Mouse (Mus musculus): Measurements from ENCODE around the gene Fkbp5. TPM values are rescaled to one million over a fixed set of nuclear protein-coding genes. Genes with fewer than 3 reads are reported as not detected.

Gene Fkbp5
- polyA plus RNA-seq, 1 experiment from 2014 or later, result 32.6 TPM

- H3K36me3 ChIP-seq, result no peaks in the 10 kb centered on the region
- H3K27me3 ChIP-seq, result no peaks in the 10 kb centered on the region
- no peak overlapping the region for H3K4me3 ChIP-seq
- 89% methylated on average over 4 of the region's 4 CpGs for WGBS
- no peaks in the 10 kb centered on the region for H3K9me3 ChIP-seq (replicated peaks)
- no peak overlapping the region for H3K9ac ChIP-seq
- H3K27ac ChIP-seq, result no peak overlapping the region
- no peak overlapping the region for H3K4me2 ChIP-seq (replicated peaks)
- peaks cover 9% of the 10 kb centered on the region; the same call in 1 of the 2 replicates for H3K4me1 ChIP-seq
- ATAC-seq (ENCODE audit: low FRiP score), result no peak
Observed at GRCm38 (mm10) chr17:28465968-28466367, 51.4 kb downstream of the Fkbp5 start.

GRCm38 (mm10) chr17:28463701-28464443 is 53.5 kb downstream of the Fkbp5 start:
- WGBS, result 86% methylated on average over 7 of the region's 7 CpGs
- H3K27ac ChIP-seq, result no peak overlapping the region
- no peak overlapping the region for H3K9ac ChIP-seq
- no peaks in the 10 kb centered on the region for H3K4me1 ChIP-seq
- H3K27me3 ChIP-seq, result no peaks in the 10 kb centered on the region
- H3K36me3 ChIP-seq, result no peaks in the 10 kb centered on the region
- no peaks in the 10 kb centered on the region for H3K9me3 ChIP-seq (replicated peaks)
- no peak overlapping the region for H3K4me3 ChIP-seq
- H3K4me2 ChIP-seq (replicated peaks), result no peak overlapping the region
- ATAC-seq (ENCODE audit: low FRiP score), result no peak

GRCm38 (mm10) chr17:28460388-28460787 is 56.9 kb downstream of the Fkbp5 start:
- no peak overlapping the region for H3K4me2 ChIP-seq (replicated peaks)
- ATAC-seq (ENCODE audit: low FRiP score), result no peak
- 96% methylated on average over 1 of the region's 1 CpGs for WGBS

GRCm38 (mm10) chr17:28455098-28455497 is 62.2 kb downstream of the Fkbp5 start:
- H3K36me3 ChIP-seq, result no peaks in the 10 kb centered on the region
- 70% methylated on average over 4 of the region's 4 CpGs for WGBS
- no peak overlapping the region for H3K9ac ChIP-seq
- ATAC-seq (ENCODE audit: low FRiP score), result no peak
- no peak overlapping the region for H3K4me2 ChIP-seq (replicated peaks)
- H3K4me3 ChIP-seq, result no peak overlapping the region
- H3K9me3 ChIP-seq (replicated peaks), result no peaks in the 10 kb centered on the region
- peaks cover 5% of the 10 kb centered on the region; the same call in 1 of the 2 replicates for H3K4me1 ChIP-seq
- H3K27me3 ChIP-seq, result no peaks in the 10 kb centered on the region
- no peak overlapping the region for H3K27ac ChIP-seq

More at GRCm38 (mm10) chr17:28460388-28460787, 56.9 kb downstream of the Fkbp5 start:
- H3K9me3 ChIP-seq (replicated peaks), result no peaks in the 10 kb centered on the region
- no peaks in the 10 kb centered on the region for H3K4me1 ChIP-seq
- H3K9ac ChIP-seq, result no peak overlapping the region
- H3K36me3 ChIP-seq, result no peaks in the 10 kb centered on the region
- no peaks in the 10 kb centered on the region for H3K27me3 ChIP-seq
- H3K27ac ChIP-seq, result no peak overlapping the region
- H3K4me3 ChIP-seq, result no peak overlapping the region

DNA sequence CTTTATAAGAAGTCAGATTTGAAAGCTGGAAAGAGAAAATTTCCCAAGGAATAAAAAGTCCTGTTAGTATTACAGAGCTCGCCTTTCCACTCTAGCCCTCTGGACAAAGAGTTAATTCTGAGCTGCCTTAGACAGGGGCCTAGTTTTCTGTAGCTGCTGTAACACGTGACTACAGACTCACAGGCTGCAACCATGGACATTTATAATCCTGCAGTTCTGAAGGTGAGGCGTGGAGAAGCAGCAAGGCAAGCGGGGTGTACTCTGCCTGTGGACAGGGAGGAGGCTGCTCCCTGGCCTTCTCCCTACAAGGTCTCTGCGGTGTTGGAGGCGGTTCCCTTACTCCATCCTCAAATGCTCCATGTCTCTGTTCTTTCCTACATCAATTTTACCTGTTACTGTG is 64.4 kb downstream of the Fkbp5 start:
- peak overlapping the region; percentile 30; the same call in 1 of the 2 replicates for H3K27ac ChIP-seq
- WGBS, result 80% methylated on average over 6 of the region's 6 CpGs
- no peak for ATAC-seq (ENCODE audit: low FRiP score)

DNA sequence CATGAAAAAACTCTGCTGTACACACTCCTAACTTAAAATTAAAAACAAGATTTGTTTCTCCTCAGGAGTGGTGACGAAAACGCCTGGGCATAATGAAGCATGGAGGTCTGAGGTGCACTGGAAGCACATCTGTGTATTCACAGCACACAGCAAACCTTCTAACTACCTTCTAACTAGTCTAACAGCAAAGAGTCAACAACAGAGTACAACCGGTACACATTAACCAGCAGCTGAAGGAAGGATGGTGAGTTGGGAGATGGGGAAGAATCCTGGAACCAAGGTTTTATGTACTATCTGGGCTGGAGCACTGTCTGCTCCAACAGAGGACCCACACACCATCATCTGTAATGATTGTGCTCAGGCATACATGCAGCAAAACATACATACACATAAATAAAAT is 65.4 kb downstream of the Fkbp5 start:
- Histone ChIP-seq H3K27me3 (no peaks in the 10 kb centered on the region), H3K4me3 (no peak overlapping the region), H3K27ac (no peak overlapping the region), H3K9me3 (replicated peaks) (no peaks in the 10 kb centered on the region), H3K4me1 (peaks cover 5% of the 10 kb centered on the region; the same call in 1 of the 2 replicates), H3K36me3 (no peaks in the 10 kb centered on the region), H3K9ac (no peak overlapping the region), H3K4me2 (replicated peaks) (no peak overlapping the region)
- no peak for ATAC-seq (ENCODE audit: low FRiP score)
- WGBS, result 90% methylated on average over 3 of the region's 3 CpGs

More for the DNA sequence above, 64.4 kb downstream of the Fkbp5 start:
- no peak overlapping the region for H3K4me3 ChIP-seq
- H3K9me3 ChIP-seq (replicated peaks), result no peaks in the 10 kb centered on the region
- no peak overlapping the region for H3K4me2 ChIP-seq (replicated peaks)
- H3K4me1 ChIP-seq, result peaks cover 5% of the 10 kb centered on the region; the same call in 1 of the 2 replicates
- no peaks in the 10 kb centered on the region for H3K36me3 ChIP-seq
- no peaks in the 10 kb centered on the region for H3K27me3 ChIP-seq
- no peak overlapping the region for H3K9ac ChIP-seq

DNA sequence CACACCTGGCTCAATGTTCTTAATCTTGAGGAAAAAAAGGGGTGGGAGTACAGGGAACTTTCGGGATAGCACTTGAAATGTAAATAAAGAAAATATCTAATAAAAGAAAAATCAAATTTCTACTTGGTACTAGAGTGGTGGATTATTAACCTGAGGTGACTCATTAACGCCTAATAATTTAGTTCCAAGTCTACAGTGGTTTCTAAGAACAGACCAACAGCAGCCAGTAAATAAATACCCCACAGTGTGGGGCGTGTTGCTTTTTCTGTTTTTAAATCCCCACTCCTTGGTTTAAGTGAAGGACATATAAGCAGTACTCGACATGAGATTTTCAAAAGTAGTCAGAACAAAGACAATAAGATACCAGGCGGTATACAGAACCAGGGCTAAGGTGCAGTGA is 65.8 kb downstream of the Fkbp5 start:
- ATAC-seq (ENCODE audit: low FRiP score), result no peak
- H3K36me3 ChIP-seq, result no peaks in the 10 kb centered on the region
- no peak overlapping the region for H3K9ac ChIP-seq
- H3K4me1 ChIP-seq, result peaks cover 5% of the 10 kb centered on the region; the same call in 1 of the 2 replicates
- H3K4me3 ChIP-seq, result no peak overlapping the region
- no peak overlapping the region for H3K27ac ChIP-seq
- H3K27me3 ChIP-seq, result no peaks in the 10 kb centered on the region
- no peaks in the 10 kb centered on the region for H3K9me3 ChIP-seq (replicated peaks)
- no peak overlapping the region for H3K4me2 ChIP-seq (replicated peaks)
- 93% methylated on average over 5 of the region's 5 CpGs for WGBS

- 75% methylated on average over 6 of the region's 6 CpGs for WGBS
- H3K4me2 ChIP-seq (replicated peaks), result no peak overlapping the region
- no peak overlapping the region for H3K4me3 ChIP-seq
- H3K27ac ChIP-seq, result no peak overlapping the region
- H3K36me3 ChIP-seq, result no peaks in the 10 kb centered on the region
- no peak overlapping the region for H3K9ac ChIP-seq
- no peaks in the 10 kb centered on the region for H3K9me3 ChIP-seq (replicated peaks)
- ATAC-seq (ENCODE audit: low FRiP score), result no peak
- H3K27me3 ChIP-seq, result no peaks in the 10 kb centered on the region
- peaks cover 4% of the 10 kb centered on the region; the same call in 1 of the 2 replicates for H3K4me1 ChIP-seq
Observed at GRCm38 (mm10) chr17:28448225-28448624, 69.1 kb downstream of the Fkbp5 start.

DNA sequence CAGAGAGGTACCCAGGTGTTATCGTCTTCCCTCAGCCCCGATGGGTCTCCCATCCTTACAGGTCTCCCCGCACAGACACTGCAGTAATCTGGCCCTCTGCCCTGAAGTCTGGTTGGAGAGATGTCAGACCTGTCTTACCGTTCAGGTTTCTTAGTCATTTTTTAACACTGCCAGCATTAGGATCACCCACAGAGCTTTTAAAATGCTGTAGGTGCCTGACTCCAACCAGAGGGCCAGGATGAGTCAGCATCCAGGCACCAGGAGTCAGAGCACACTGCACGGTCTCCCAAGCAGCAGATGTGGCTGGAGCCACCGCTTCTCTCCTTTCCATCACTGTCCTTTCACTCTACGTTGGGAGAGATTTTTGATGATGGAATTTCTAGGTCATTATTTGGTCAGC is 69.5 kb downstream of the Fkbp5 start:
- WGBS, result 78% methylated on average over 7 of the region's 7 CpGs
- H3K27ac ChIP-seq, result no peak overlapping the region
- no peak for ATAC-seq (ENCODE audit: low FRiP score)

DNA sequence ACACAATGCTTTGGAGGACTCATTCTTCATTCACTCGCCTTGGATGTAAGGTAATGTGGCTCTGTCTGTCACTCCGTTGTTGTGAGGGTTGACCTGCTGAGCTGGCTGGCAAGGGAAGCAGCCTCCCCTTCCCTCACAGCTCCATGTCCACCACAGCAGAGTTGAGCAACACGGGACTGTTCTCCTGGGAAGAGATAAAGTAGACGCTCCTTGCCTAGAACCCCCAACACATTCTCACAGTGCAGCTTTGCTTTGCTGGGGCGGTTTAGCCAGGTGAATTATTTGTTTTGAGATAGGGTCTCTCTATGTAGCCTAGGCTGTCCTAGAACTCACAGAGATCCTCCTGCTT is 70.5 kb downstream of the Fkbp5 start:
- no peaks in the 10 kb centered on the region for H3K36me3 ChIP-seq
- no peak for ATAC-seq (ENCODE audit: low FRiP score)
- no peak overlapping the region for H3K4me2 ChIP-seq (replicated peaks)
- 77% methylated on average over 5 of the region's 5 CpGs for WGBS
- H3K4me1 ChIP-seq, result no peaks in the 10 kb centered on the region
- no peaks in the 10 kb centered on the region for H3K27me3 ChIP-seq
- H3K9me3 ChIP-seq (replicated peaks), result no peaks in the 10 kb centered on the region
- no peak overlapping the region for H3K27ac ChIP-seq
- H3K4me3 ChIP-seq, result no peak overlapping the region
- no peak overlapping the region for H3K9ac ChIP-seq

More for the DNA sequence above, 69.5 kb downstream of the Fkbp5 start:
- Histone ChIP-seq H3K4me2 (replicated peaks) (no peak overlapping the region), H3K9ac (no peak overlapping the region), H3K4me1 (no peaks in the 10 kb centered on the region), H3K4me3 (no peak overlapping the region), H3K36me3 (no peaks in the 10 kb centered on the region), H3K9me3 (replicated peaks) (no peaks in the 10 kb centered on the region), H3K27me3 (no peaks in the 10 kb centered on the region)

GRCm38 (mm10) chr17:28445886-28446819 is 71.2 kb downstream of the Fkbp5 start:
- 92% methylated on average over 12 of the region's 12 CpGs for WGBS
- no peaks in the 10 kb centered on the region for H3K27me3 ChIP-seq
- H3K9me3 ChIP-seq (replicated peaks), result no peaks in the 10 kb centered on the region
- H3K4me2 ChIP-seq (replicated peaks), result no peak overlapping the region
- H3K27ac ChIP-seq, result no peak overlapping the region
- H3K9ac ChIP-seq, result no peak overlapping the region
- no peaks in the 10 kb centered on the region for H3K4me1 ChIP-seq
- no peak for ATAC-seq (ENCODE audit: low FRiP score)
- no peak overlapping the region for H3K4me3 ChIP-seq
- H3K36me3 ChIP-seq, result no peaks in the 10 kb centered on the region

DNA sequence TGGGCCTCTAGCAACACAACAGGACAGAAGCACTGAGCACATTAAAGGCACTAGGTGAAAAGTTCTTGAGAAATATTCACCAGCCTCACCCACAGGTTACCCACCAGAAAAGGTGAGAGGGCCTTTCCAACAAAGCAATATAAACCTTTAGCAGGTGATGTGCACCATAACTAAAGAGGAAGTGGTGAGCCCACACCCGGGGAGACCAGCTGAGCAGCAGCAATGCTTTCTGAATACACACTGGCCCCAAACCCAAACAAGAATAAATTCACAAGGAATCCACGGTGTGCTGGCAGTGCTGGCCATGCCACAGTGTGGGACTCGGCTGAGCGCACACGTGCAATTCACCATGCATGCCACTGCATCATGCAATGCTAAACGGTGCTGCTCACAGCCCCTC is 74.7 kb downstream of the Fkbp5 start:
- no peak for ATAC-seq (ENCODE audit: low FRiP score)
- no peaks in the 10 kb centered on the region for H3K4me1 ChIP-seq
- no peak overlapping the region for H3K27ac ChIP-seq
- H3K4me2 ChIP-seq (replicated peaks), result no peak overlapping the region
- H3K9ac ChIP-seq, result no peak overlapping the region
- H3K27me3 ChIP-seq, result no peaks in the 10 kb centered on the region
- no peak overlapping the region for H3K4me3 ChIP-seq
- peaks cover 6% of the 10 kb centered on the region; the same call in 1 of the 2 replicates for H3K36me3 ChIP-seq
- 84% methylated on average over 6 of the region's 6 CpGs for WGBS
- no peaks in the 10 kb centered on the region for H3K9me3 ChIP-seq (replicated peaks)
